Mouse (Mus musculus) ES-Bruce4 (cell line): Measurements from ENCODE around the gene Cmc1.

Source experiments
- CTCF ChIP-seq: IDR thresholded peaks from one replicate; pipeline ENCODE4 v1.8.1; 2011; ENCODE audit warnings: low read depth, low read length
- POLR2A ChIP-seq: IDR thresholded peaks from one replicate; pipeline ENCODE4 v1.8.1; 2011; ENCODE audit warnings: low read length; ENCODE audit not compliant: insufficient read depth

GRCm38 (mm10) chr9:118083834-118084233 is 66.1 kb downstream of the Cmc1 start:
- TF ChIP-seq POLR2A (no peak), CTCF (no peak)
